Mouse (Mus musculus): ENCODE measurements around the gene Daw1. TPM values are rescaled to one million over a fixed set of nuclear protein-coding genes. Genes with fewer than 3 reads are reported as not detected.

The Daw1 gene
- 0.63 and 0.83 TPM in 2 replicates for polyA plus RNA-seq (2014; fragmentation: Nextera tagmentation; extraction: Ambion mirVana)

DNA sequence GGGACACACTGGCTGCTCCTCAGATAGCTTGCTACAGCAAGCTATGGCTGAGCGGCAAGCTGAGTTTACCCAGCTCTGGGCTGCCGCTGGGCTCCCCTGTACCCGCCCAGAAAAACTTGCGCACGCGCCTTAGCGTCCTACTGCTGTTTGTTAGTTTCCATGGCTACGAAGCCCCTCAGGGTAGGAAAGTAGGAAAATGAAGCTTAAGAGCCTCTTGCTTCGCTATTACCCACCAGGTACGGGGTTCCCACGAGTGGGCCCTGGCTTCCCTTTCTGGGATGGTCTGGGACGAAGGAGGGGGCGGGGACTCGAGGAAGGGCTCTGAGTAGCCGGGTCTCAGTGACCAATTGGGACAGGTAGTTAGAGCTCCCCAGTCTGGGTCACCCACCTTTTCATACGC is at the start of gene Daw1:
Daw1 (plus strand) TSS at position 150 of the 400 bp plus-strand sequence.
- H3K27ac ChIP-seq (ENCODE audit: low read depth, low read length) = no peak within 1 kb of the TSS

DNA sequence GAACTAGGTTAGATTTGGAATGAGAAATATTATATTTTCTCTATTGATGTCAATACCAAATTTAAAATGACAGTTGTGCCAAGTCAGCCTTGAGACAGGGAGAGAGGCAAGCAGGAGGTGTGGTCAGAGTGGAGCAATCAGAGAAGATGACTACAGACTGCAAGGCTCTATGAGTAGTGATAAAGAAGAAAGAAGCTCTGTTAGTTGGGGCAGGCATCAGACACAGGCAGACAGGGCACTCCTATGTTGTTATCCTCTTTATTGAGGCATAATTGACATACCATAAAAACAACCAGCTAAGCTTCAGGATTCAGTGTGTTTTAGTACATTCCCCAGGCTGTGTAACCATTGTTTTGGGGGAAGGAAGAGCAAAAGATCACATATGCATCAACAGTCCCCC is 48.6 kb upstream of the Daw1 start:
- Histone ChIP-seq H3K4me1 (replicated peaks; ENCODE audit: control insufficient read depth, insufficient read depth, low read length) (no peaks in the 10 kb centered on the region), H3K4me2 (replicated peaks; ENCODE audit: low read depth, low read length) (no peak overlapping the region), H3K9me3 (ENCODE audit: control insufficient read depth, low read length) (no peaks in the 10 kb centered on the region), H3K9ac (ENCODE audit: low read depth, low read length) (no peak overlapping the region), H3K36me3 (ENCODE audit: control insufficient read depth, insufficient read depth, low read length) (no peaks in the 10 kb centered on the region), H3K27me3 (ENCODE audit: control insufficient read depth, insufficient read depth, low read length) (no peaks in the 10 kb centered on the region), H3K27ac (ENCODE audit: low read depth, low read length) (no peak overlapping the region), H3K4me3 (ENCODE audit: low read depth, low read length) (no peak overlapping the region)
- DNase-seq (ENCODE audit: low spot score) (no peak), ATAC-seq (ENCODE audit: low FRiP score) (no peak)

More for the DNA sequence above, at the start of gene Daw1:
- Histone ChIP-seq H3K27me3 (ENCODE audit: control insufficient read depth, insufficient read depth, low read length) (no peaks in the 10 kb centered on the region), H3K4me2 (replicated peaks; ENCODE audit: low read depth, low read length) (peak within 1 kb of the TSS; percentile 62), H3K9me3 (ENCODE audit: control insufficient read depth, low read length) (no peaks in the 10 kb centered on the region), H3K4me3 (ENCODE audit: low read depth, low read length) (peak within 1 kb of the TSS; percentile 47), H3K9ac (ENCODE audit: low read depth, low read length) (no peak within 1 kb of the TSS), H3K36me3 (ENCODE audit: control insufficient read depth, insufficient read depth, low read length) (no peaks in the 10 kb centered on the region), H3K4me1 (replicated peaks; ENCODE audit: control insufficient read depth, insufficient read depth, low read length) (no peaks in the 10 kb centered on the region)
- WGBS = 1% methylated on average over 16 of the region's 16 CpGs
- DNase-seq (ENCODE audit: low spot score) = peak; percentile 94
- peak; percentile 97 for ATAC-seq (ENCODE audit: low FRiP score)

DNA sequence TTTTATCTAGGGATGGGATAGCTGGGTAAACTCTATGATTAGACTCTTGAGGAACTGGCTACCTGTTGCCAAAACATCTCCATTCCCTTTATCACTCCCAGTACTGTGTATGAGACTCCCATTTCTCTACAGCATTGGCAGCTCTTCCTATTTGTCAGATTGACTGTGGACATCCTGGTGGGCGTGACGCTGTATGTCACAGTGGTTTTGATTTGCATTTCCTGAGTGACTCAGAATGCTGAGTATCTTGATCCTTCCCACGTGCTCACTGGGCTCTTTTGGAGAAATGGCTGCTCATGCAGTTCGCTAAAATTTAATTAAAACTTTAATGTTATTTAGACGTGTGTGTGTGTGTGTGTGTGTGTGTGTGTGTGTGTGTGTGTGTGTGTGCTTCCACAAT is 47.8 kb upstream of the Daw1 start:
- Histone ChIP-seq H3K27me3 (ENCODE audit: control insufficient read depth, insufficient read depth, low read length) (no peaks in the 10 kb centered on the region), H3K27ac (ENCODE audit: low read depth, low read length) (no peak overlapping the region), H3K9ac (ENCODE audit: low read depth, low read length) (no peak overlapping the region), H3K4me2 (replicated peaks; ENCODE audit: low read depth, low read length) (no peak overlapping the region), H3K36me3 (ENCODE audit: control insufficient read depth, insufficient read depth, low read length) (no peaks in the 10 kb centered on the region), H3K9me3 (ENCODE audit: control insufficient read depth, low read length) (no peaks in the 10 kb centered on the region), H3K4me3 (ENCODE audit: low read depth, low read length) (no peak overlapping the region), H3K4me1 (replicated peaks; ENCODE audit: control insufficient read depth, insufficient read depth, low read length) (no peaks in the 10 kb centered on the region)
- 84% methylated on average over 5 of the region's 5 CpGs for WGBS
- no peak for ATAC-seq (ENCODE audit: low FRiP score)
- DNase-seq (ENCODE audit: low spot score) = no peak

DNA sequence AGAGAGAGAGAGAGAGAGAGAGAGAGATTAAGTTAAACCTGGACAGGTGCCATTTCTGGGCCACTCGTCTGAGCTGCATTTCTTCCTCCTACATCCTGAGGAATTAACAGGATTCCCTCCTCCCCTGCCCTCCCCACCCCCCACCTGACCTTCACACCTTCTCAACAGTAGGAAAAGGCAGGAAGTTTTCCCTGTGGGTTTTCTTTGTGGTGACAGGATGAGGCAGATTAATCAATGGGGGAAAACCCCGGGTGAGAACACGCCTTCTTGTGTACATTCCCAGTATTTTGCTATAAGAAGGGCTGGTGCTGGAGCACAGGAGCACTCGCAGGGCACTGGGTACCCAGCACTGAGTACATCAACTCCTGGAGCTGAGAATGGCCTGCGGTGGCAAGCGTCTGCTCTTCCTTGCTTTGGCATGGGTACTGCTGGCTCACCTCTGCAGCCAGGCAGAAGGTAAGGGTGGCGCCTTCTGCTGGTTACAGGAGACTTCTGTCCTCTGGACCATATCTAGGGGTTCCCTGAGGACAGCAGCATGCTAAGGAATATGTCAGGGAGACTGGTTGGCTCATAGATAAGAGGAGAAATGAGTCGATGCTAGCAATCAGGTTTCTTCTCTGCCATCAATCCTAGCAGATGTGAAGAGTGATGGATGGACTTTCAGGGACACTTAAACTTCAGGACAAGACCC is 43.0 kb upstream of the Daw1 start, which contains the start of gene Ccl20:
Ccl20 (plus strand) TSS at position 320 of the 691 bp plus-strand sequence.
- no peaks in the 10 kb centered on the region for H3K4me1 ChIP-seq (replicated peaks; ENCODE audit: control insufficient read depth, insufficient read depth, low read length)
- 47% methylated on average over 8 of the region's 8 CpGs for WGBS
- DNase-seq (ENCODE audit: low spot score) = no peak
- H3K4me3 ChIP-seq (ENCODE audit: low read depth, low read length) = no peak within 1 kb of the TSS
- no peaks in the 10 kb centered on the region for H3K9me3 ChIP-seq (ENCODE audit: control insufficient read depth, low read length)
- H3K9ac ChIP-seq (ENCODE audit: low read depth, low read length) = no peak within 1 kb of the TSS
- no peak for ATAC-seq (ENCODE audit: low FRiP score)
- H3K27me3 ChIP-seq (ENCODE audit: control insufficient read depth, insufficient read depth, low read length) = no peaks in the 10 kb centered on the region
- H3K36me3 ChIP-seq (ENCODE audit: control insufficient read depth, insufficient read depth, low read length) = no peaks in the 10 kb centered on the region
- H3K4me2 ChIP-seq (replicated peaks; ENCODE audit: low read depth, low read length) = no peak within 1 kb of the TSS
- no peak within 1 kb of the TSS for H3K27ac ChIP-seq (ENCODE audit: low read depth, low read length)

DNA sequence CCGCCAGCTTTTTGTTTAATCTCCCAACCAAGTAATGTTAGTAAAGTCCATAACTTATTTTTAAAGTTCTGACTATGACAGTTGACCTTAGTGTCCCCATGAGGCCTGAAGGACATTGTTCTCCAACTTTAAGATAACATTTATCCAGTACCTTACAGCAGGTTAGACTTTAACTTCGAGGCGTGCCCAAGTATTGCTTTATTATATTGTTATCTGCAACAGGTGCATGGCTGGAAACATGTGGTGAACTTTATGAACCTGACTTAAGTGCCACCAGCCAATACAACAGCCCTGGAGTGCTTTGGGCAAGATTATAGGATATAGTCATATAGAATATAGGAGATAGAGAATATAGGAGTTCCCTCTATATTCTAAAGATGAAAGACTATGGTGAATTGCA is 42.3 kb upstream of the Daw1 start:
- H3K27me3 ChIP-seq (ENCODE audit: control insufficient read depth, insufficient read depth, low read length) = no peaks in the 10 kb centered on the region
- ATAC-seq (ENCODE audit: low FRiP score) (no peak), DNase-seq (ENCODE audit: low spot score) (no peak)
- H3K9me3 ChIP-seq (ENCODE audit: control insufficient read depth, low read length) = no peaks in the 10 kb centered on the region
- H3K4me2 ChIP-seq (replicated peaks; ENCODE audit: low read depth, low read length) = no peak overlapping the region
- no peaks in the 10 kb centered on the region for H3K36me3 ChIP-seq (ENCODE audit: control insufficient read depth, insufficient read depth, low read length)
- no peak overlapping the region for H3K4me3 ChIP-seq (ENCODE audit: low read depth, low read length)
- H3K27ac ChIP-seq (ENCODE audit: low read depth, low read length) = no peak overlapping the region
- no peaks in the 10 kb centered on the region for H3K4me1 ChIP-seq (replicated peaks; ENCODE audit: control insufficient read depth, insufficient read depth, low read length)
- 96% methylated on average over 3 of the region's 3 CpGs for WGBS
- no peak overlapping the region for H3K9ac ChIP-seq (ENCODE audit: low read depth, low read length)

DNA sequence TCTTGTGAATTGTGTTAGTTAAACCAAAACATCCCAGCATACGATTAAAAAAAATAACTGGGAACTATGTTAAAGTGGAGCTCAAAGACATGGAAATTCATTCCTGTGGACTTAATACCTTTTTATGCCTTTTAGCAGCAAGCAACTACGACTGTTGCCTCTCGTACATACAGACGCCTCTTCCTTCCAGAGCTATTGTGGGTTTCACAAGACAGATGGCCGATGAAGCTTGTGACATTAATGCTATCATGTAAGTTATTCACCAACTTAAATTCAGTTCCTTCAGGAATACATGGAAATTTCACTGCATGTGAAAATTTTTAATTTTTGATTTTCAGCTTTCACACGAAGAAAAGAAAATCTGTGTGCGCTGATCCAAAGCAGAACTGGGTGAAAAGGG is 41.9 kb upstream of the Daw1 start:
- Histone ChIP-seq H3K27me3 (ENCODE audit: control insufficient read depth, insufficient read depth, low read length) (no peaks in the 10 kb centered on the region), H3K27ac (ENCODE audit: low read depth, low read length) (no peak overlapping the region), H3K36me3 (ENCODE audit: control insufficient read depth, insufficient read depth, low read length) (no peaks in the 10 kb centered on the region), H3K4me1 (replicated peaks; ENCODE audit: control insufficient read depth, insufficient read depth, low read length) (no peaks in the 10 kb centered on the region), H3K4me3 (ENCODE audit: low read depth, low read length) (no peak overlapping the region), H3K9me3 (ENCODE audit: control insufficient read depth, low read length) (no peaks in the 10 kb centered on the region), H3K4me2 (replicated peaks; ENCODE audit: low read depth, low read length) (no peak overlapping the region), H3K9ac (ENCODE audit: low read depth, low read length) (no peak overlapping the region)
- WGBS = 92% methylated on average over 7 of the region's 7 CpGs
- ATAC-seq (ENCODE audit: low FRiP score) (no peak), DNase-seq (ENCODE audit: low spot score) (no peak)

DNA sequence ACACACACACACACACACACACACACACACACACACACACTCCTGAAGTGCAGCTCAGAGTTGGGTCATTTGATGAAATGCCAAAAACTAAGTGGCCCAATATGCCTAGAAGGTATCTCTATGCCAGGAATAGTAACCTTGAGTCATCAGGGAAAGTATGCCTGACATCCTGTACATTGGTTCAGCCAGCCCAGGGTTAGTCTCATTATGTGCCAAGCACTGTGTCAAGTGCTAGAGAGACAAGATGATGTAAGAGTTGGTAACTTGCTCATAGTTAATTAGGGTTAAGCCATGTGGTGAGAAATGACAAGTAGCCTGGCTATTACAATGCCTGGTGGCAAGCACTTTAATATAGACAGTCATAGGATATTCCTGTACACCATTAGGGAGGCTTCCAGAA is 39.6 kb upstream of the Daw1 start:
- Histone ChIP-seq H3K4me1 (replicated peaks; ENCODE audit: control insufficient read depth, insufficient read depth, low read length) (no peaks in the 10 kb centered on the region), H3K4me3 (ENCODE audit: low read depth, low read length) (no peak overlapping the region), H3K9ac (ENCODE audit: low read depth, low read length) (no peak overlapping the region), H3K4me2 (replicated peaks; ENCODE audit: low read depth, low read length) (no peak overlapping the region), H3K27me3 (ENCODE audit: control insufficient read depth, insufficient read depth, low read length) (no peaks in the 10 kb centered on the region), H3K9me3 (ENCODE audit: control insufficient read depth, low read length) (no peaks in the 10 kb centered on the region), H3K36me3 (ENCODE audit: control insufficient read depth, insufficient read depth, low read length) (no peaks in the 10 kb centered on the region), H3K27ac (ENCODE audit: low read depth, low read length) (no peak overlapping the region)
- DNase-seq (ENCODE audit: low spot score) = no peak
- ATAC-seq (ENCODE audit: low FRiP score) = no peak

DNA sequence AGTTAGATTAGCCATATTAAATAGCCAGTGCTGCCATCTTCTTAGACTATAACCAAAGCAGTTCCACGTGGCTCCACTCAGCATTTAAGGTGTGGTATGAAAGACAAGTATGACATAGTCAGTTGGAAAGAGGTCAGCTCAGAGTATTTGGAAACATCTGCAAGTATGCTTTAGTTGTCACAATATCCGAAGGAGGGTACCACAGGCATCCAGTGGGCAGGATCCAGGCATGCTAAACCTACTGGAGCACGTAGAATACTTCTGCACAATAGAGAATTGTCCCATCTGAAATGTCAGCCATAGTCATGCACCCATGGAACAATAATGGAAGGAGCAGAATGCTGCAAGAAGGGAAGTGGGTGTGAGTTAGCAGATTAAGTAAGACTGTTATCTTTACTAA is 39.2 kb upstream of the Daw1 start:
- ATAC-seq (ENCODE audit: low FRiP score) (no peak), DNase-seq (ENCODE audit: low spot score) (no peak)
- H3K4me1 ChIP-seq (replicated peaks; ENCODE audit: control insufficient read depth, insufficient read depth, low read length) = no peaks in the 10 kb centered on the region
- no peaks in the 10 kb centered on the region for H3K36me3 ChIP-seq (ENCODE audit: control insufficient read depth, insufficient read depth, low read length)
- H3K9me3 ChIP-seq (ENCODE audit: control insufficient read depth, low read length) = no peaks in the 10 kb centered on the region
- 83% methylated on average over 3 of the region's 3 CpGs for whole genome bisulfite sequencing
- no peak overlapping the region for H3K9ac ChIP-seq (ENCODE audit: low read depth, low read length)
- no peak overlapping the region for H3K4me2 ChIP-seq (replicated peaks; ENCODE audit: low read depth, low read length)
- H3K27ac ChIP-seq (ENCODE audit: low read depth, low read length) = no peak overlapping the region
- no peak overlapping the region for H3K4me3 ChIP-seq (ENCODE audit: low read depth, low read length)
- H3K27me3 ChIP-seq (ENCODE audit: control insufficient read depth, insufficient read depth, low read length) = no peaks in the 10 kb centered on the region

DNA sequence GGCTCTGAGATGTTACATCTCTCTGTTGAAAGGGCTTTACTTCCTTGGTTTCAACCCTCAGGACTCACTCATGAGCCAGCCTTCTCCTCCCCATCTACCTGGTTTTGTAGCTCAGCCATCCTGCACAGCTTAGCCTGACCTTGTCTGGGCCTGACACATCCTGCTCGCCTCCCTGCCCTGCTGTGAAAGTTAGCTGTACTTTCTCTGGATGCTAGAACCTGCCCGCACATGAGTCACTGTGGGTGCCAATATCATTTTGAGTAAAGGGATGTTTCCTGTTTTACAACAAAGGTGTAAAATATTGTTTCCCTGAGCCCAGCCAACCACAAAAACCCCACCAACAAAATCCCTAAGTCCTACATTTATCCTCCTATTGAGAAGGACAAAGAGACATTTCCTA is 36.4 kb upstream of the Daw1 start:
- WGBS = 79% methylated on average over 2 of the region's 2 CpGs
- H3K4me1 ChIP-seq (replicated peaks; ENCODE audit: control insufficient read depth, insufficient read depth, low read length) = no peaks in the 10 kb centered on the region
- ATAC-seq (ENCODE audit: low FRiP score) (no peak), DNase-seq (ENCODE audit: low spot score) (no peak)
- H3K36me3 ChIP-seq (ENCODE audit: control insufficient read depth, insufficient read depth, low read length) = no peaks in the 10 kb centered on the region
- H3K9me3 ChIP-seq (ENCODE audit: control insufficient read depth, low read length) = no peaks in the 10 kb centered on the region
- H3K9ac ChIP-seq (ENCODE audit: low read depth, low read length) = no peak overlapping the region
- no peak overlapping the region for H3K4me2 ChIP-seq (replicated peaks; ENCODE audit: low read depth, low read length)
- H3K27ac ChIP-seq (ENCODE audit: low read depth, low read length) = no peak overlapping the region
- no peak overlapping the region for H3K4me3 ChIP-seq (ENCODE audit: low read depth, low read length)
- H3K27me3 ChIP-seq (ENCODE audit: control insufficient read depth, insufficient read depth, low read length) = no peaks in the 10 kb centered on the region
